Mouse (Mus musculus): ENCODE data around the gene Rgcc.

DNA sequence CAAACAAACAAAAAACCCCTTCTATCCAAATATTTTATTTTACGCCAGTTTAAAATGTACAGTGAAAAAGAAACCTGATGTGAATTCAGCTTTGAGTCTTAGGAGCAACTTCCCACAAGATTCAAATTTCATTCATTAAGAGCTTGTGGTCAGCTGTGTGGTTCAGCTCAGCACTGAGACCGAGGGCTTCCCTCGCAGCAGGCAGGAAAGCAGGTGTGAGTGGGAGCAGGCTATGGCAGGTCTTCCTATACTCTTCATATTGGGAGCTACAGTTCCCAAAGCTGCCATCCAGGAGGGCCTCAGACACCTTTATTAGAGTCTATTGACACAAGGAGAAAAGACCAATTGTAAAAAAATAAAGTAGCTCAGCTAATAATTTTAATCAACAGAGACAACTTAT, 34.2 kb upstream of the Rgcc start:
- TF ChIP-seq CTCF (conservative IDR thresholded peaks at IDR 0.05; ENCODE audit: insufficient read depth, insufficient read length, low read depth, low read length) (no peak), POLR2A (IDR thresholded peaks at IDR 0.05; ENCODE audit: low read depth, low read length) (no peak)

Data from kidney, adult 2 months (tissue).